Mouse (Mus musculus) embryo, embryonic 10.5 days (tissue): ENCODE measurements around the gene Gcnt1.

ENCODE experiments used
- DNase-seq: peaks from one replicate; pipeline ENCODE4 v3.0.0-alpha.2; 2015; ENCODE audit warnings: low spot score

The Gcnt1 gene

GRCm38 (mm10) chr19:17372701-17373100 lies at the start of gene Gcnt1:
Gene Gcnt1 (minus strand): TSS chr19:17372844.
- no peak for DNase-seq

- DNase-seq, result no peak
These were observed 45.2 kb upstream of the Gcnt1 start for GRCm38 (mm10) chr19:17417855-17418254.

- peak; percentile 10 for DNase-seq
These were observed 40.3 kb upstream of the Gcnt1 start for GRCm38 (mm10) chr19:17412915-17413459.

GRCm38 (mm10) chr19:17410465-17411065 lies 37.9 kb upstream of the Gcnt1 start:
- DNase-seq, result no peak

- DNase-seq, result no peak
These were observed 36.7 kb upstream of the Gcnt1 start for GRCm38 (mm10) chr19:17409351-17409750.

- no peak for DNase-seq
These were observed 35.9 kb upstream of the Gcnt1 start for GRCm38 (mm10) chr19:17408591-17408990.

- no peak for DNase-seq
These were observed 34.2 kb upstream of the Gcnt1 start for GRCm38 (mm10) chr19:17406823-17407222.

GRCm38 (mm10) chr19:17403175-17403574 lies 30.5 kb upstream of the Gcnt1 start:
- no peak for DNase-seq

GRCm38 (mm10) chr19:17400571-17400970 lies 27.9 kb upstream of the Gcnt1 start:
- DNase-seq, result no peak

GRCm38 (mm10) chr19:17399965-17400364 lies 27.3 kb upstream of the Gcnt1 start:
- DNase-seq, result no peak

- no peak for DNase-seq
These were observed 25.3 kb upstream of the Gcnt1 start for GRCm38 (mm10) chr19:17397922-17398321.

GRCm38 (mm10) chr19:17396802-17397201 lies 24.2 kb upstream of the Gcnt1 start:
- no peak for DNase-seq

- DNase-seq, result peak; percentile 93
These were observed 21.4 kb upstream of the Gcnt1 start, which contains the start of gene Rfk for GRCm38 (mm10) chr19:17393841-17394591. Gene Rfk (plus strand): TSS chr19:17394043.

GRCm38 (mm10) chr19:17392866-17393265 lies 20.2 kb upstream of the Gcnt1 start:
- peak; percentile 8 for DNase-seq

GRCm38 (mm10) chr19:17388404-17388803 lies 15.8 kb upstream of the Gcnt1 start:
- DNase-seq, result peak; percentile 73

GRCm38 (mm10) chr19:17386424-17386823 lies 13.8 kb upstream of the Gcnt1 start:
- DNase-seq, result peak; percentile 18

- no peak for DNase-seq
These were observed 12.8 kb upstream of the Gcnt1 start for GRCm38 (mm10) chr19:17385426-17385825.

- no peak for DNase-seq
These were observed 12.4 kb upstream of the Gcnt1 start for GRCm38 (mm10) chr19:17385022-17385421.

- no peak for DNase-seq
These were observed 10.3 kb upstream of the Gcnt1 start for GRCm38 (mm10) chr19:17382807-17383397.

GRCm38 (mm10) chr19:17380549-17380948 lies 7.9 kb upstream of the Gcnt1 start:
- DNase-seq, result no peak

GRCm38 (mm10) chr19:17378845-17379244 lies 6.2 kb upstream of the Gcnt1 start:
- DNase-seq, result no peak

GRCm38 (mm10) chr19:17369581-17369980 lies 3.1 kb downstream of the Gcnt1 start:
- no peak for DNase-seq

GRCm38 (mm10) chr19:17368557-17368956 lies 4.1 kb downstream of the Gcnt1 start:
- DNase-seq, result no peak
